Mouse (Mus musculus) thymus, postnatal 25 days (tissue): ENCODE measurements around the gene Dlg2.
A peak's percentile ranks its signal among the peaks of the same experiment; 100 is the strongest.

Source experiments
- DNase-seq: peaks from one replicate; pipeline ENCODE4 v3.0.0; 2022

Gene Dlg2

DNA sequence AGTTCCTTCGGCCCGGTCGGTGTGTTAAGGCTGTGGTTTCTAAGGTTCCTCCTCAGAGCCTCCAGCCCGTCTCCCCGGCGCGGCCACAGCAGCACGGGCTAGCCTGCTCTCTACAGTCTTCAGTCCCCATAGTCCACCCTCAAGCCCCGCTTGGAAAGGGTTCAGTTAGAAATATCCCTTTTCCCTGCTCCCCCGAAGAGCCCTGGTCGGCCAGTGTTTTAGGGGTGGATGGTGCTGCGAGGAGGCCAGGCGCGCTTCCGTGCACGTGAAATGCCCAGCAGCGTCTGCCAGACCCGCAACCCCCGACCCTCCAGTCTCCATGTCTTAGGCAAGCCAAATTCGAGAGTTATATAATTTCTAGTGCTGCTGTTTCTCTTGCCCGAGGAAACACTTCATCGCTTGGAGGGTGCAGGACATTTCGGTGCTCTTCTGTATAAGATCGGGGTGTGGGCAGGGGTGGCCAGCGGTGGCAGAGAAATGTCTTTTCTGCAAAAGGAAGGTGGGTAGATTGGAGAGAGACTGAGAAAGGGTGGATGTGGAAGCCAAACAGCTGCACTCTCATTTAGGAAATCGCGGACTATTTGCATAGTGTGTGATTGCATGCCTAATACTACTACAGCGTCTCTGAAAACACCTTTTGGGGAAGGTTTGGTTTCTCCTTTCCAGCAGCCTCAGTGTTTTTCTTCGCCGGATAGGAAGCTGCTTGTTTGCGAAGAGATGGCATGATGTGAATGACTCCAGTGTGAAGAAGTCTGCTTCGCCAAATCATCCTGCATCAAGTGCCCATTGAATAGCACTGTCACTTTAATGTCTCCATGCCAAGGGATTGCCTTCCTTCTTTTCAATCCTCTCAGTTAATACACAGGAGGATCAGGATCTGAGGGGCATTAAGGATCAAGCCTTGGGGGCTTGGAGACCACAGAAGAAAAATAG lies at the start of gene Dlg2:
Dlg2 (plus strand) TSS at position 360 of the 933 bp plus-strand sequence.
- no peak for DNase-seq

DNA sequence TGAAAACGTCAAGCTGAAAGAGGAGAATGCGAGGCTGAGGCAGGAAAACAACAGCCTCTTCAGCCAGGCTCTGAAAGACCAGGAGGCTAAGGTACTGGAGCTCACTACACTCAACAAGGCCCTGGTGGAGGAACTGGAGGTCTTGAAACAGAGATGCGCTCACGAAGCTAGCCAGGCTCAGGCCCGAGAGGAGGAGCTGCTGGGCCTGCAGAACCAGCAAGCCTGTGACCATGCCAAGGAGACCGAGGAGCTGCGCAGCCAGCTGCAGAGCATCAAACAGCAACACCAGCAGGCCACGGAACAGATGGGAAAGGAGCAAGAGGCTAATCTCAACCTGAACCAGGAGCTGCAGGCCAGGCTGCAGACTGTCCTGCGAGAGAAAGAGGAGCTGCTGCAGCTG lies 49.5 kb upstream of the Dlg2 start:
- DNase-seq = no peak

DNA sequence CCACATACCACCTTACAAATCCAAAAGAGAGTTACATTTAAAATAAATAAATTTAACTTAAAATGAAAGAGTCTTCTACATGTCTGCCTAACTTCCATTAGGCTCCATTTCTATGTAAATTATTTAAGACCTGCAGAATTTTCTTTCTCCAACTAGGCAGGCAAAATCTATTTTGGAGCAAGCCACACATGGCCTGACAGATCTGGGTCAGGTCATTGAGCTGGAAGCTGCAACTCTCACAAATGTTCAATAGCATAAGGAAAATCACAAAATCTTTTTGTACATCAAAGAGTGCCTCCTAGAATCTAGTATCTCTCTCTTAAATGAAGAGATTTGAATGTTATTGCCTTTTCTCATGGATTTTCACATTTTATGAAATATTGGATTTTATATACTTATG lies 44.3 kb upstream of the Dlg2 start:
- no peak for DNase-seq

DNA sequence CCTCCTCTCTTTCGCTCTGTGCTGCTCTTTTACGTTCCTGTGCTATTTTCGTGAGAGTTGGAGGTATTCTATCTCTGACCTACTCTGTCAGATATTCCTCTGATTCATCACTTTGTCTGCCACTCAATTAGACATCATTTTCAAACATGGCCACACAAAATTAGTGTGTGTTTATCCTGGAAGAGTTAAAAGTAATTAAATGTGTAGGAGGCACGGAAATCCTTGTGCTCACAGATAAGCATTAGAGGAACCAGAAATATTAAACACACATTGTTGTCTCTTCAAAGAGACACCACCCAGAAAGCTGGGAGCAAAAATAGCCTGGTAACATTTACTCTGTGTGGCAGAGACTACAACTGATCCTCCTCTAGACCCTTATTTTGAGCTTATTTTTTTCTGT lies 36.4 kb upstream of the Dlg2 start:
- no peak for DNase-seq

DNA sequence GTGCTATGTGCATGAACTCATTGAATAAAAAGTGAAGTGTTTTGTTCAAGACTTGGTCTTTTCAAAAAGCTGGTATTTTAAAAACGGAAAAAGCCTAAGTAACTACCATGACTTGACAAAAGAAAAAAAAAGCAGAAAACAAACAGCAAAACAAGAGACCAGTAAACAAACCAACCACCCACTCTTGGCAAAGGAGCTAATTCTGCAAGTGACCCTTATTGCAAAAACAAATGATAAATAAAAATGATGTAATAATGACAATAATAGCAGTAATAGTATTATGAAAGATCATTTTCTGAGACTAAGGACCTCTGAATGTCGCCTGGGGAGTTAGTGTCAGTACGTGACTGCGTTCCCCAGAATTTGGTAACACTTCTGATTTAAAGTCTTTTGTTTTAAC lies 34.4 kb upstream of the Dlg2 start:
- no peak for DNase-seq

DNA sequence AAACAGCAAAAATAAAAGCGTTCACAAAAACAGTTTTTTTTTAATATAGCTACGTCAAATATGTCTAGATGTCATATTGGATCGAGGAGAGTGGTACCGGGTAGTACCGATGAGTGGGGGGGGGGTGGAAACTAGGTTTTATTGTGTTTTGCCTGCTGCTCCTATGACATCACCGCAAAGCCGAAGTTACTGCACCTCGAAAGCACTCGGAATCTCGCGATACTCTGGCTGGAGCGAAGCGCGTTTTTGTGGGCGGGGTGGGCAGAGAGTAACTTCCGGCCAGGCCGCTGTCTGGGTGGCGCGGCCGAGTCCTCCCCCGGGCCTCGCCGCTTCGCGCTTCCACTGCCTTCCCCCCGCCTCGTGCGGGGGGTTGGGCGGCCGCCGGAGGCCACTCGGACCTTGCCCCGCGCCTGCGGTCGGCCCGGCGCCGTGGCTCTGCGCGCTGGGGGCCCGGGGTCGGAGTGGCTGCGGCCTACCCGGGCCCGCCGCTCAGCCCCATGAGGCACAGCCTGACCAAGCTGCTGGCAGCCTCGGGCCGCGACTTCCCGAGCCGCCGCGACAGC lies 33.9 kb upstream of the Dlg2 start, which contains the start of gene Crebzf:
Crebzf (plus strand) TSS at position 212 of the 563 bp plus-strand sequence.
- peak; percentile 95 for DNase-seq

DNA sequence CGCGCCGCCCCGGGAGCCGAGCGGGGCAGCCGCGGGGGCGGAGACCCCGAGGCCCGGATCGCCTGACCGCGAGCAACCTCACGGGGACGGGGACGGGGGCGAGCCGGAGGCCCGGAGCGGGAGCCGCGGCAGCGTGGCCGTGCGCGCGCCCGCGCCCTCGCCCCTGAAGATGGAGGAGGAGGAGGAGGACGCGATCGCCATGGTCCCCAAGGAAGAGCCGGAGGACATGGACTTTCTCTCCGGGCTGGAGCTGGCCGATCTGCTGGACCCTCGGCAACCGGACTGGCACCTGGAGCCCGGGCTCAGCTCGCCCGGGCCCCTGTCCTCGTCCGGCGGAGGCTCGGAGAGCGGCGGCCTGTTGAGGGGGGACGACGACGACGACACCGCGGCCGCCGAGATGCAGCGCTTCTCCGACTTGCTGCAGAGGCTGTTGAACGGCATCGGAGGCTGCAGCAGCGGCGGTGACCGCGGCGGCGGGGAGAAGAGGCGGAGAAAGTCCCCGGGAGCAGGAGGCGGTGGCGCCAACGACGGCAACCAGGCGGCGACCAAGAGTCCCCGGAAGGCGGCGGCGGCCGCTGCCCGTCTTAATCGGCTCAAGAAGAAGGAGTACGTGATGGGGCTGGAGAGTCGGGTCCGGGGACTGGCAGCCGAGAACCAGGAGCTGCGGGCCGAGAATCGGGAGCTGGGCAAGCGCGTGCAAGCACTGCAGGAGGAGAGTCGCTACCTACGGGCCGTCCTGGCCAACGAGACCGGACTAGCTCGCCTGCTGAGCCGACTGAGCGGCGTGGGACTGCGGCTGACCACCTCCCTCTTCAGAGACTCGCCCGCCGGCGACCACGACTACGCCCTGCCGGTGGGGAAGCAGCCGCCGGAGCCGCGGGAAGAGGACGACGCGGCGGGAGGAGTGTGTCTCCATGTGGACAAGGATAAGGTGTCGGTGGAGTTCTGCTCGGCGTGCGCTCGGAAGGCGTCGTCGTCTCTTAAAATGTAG lies 33.1 kb upstream of the Dlg2 start:
- DNase-seq = peak; percentile 71

DNA sequence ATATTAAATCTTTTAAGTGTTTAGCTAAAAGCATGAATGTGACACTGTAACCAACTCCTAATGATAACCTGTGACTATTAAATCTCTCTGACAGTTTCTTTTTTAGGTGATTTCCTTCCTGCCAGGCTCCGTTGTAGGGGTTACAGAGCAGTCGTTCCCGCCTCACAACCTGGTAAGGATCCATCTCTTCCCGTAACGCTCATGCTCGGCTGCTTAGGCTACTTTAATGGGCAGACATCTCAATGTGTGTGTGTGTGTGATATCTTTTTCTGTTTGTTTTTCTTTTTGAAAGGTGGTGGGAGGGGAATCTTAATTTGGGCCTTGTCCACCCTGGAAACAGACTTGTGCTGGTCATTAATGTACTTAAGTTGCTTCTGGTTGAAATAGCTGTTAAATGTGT lies 32.3 kb upstream of the Dlg2 start:
- no peak for DNase-seq

DNA sequence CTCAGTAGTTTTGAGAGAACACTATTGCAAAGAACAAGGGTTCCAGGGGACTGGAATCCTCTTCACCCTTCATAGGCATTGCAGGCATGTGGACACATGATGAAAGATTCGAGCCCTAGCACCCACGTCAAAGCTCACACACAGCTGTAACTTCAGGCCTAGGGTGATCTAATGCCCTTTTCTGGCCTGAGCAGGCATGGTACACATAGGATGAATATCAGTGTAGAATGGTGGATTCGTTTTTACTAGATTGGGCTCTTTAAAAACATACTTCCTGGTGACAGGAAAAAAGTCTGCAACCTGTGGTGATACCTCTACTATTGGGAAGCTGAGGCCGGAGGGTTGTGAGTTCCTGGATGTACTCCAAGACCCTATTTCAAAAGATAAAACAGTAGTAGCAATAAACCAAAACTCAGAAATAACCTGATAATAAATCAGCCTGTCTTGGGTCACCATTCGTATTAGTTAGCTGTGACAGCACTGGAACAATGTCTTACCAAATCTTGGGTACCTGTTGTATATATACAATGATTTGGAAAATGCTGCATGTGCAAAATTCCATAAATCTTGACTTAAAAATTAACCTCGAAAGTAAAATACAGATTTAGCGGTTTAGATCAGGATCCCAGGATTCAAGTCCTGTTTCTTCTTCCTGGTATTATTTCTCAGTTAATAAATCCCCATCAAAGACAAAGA lies 20.2 kb upstream of the Dlg2 start:
- DNase-seq = no peak

DNA sequence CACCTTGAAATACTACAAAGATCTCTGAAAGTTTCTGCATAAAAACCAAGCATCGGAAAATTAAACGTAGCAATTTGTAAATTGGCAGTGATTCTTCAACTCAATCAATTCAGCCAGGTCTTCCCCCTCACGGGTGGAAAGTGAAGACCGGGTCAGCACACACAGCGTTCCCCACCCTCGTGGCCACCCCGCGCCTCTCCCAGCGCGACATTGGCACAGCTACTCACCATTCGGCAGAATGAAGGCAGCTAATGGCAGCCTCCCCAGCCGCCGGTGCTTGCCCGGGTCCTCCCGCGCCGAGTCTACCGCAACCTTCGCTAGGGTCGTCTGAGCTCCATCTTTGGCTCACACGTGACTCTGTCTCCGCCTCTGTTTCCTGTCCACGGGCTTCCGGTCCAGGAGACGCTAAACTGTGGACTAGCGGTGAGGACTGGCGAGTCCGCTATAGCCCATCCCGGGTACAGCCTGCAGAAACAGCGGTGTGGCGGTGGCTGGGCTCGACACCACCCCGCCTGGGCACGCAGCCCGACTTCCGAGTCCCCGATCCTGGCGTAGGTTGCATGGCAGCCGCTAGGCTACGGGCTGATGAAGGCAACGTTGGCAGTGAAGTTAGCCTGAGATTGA lies 19.5 kb upstream of the Dlg2 start, which contains the start of gene Tmem126a:
Tmem126a (minus strand) TSS at position 385 of the 624 bp plus-strand sequence.
- DNase-seq = peak; percentile 68

DNA sequence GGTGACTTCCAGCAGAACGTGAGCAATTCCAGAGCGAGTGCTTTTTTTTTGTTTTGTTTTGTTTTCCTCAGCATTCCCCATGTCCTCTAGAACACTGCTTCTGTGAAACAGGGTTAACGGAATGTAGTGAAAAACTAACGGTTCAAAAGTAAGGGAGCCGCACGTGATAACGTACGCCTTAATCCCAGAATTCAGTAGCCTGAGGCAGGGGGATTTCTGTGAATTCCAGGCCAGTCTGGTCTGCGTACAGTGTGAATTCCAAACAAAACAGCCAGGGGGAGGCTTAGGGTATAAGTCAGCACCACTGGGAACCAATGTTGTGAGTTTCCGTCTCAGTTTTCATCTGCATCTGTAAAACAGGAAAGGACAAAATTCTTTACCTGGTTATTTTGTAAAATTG lies 19.0 kb upstream of the Dlg2 start:
- DNase-seq = no peak

DNA sequence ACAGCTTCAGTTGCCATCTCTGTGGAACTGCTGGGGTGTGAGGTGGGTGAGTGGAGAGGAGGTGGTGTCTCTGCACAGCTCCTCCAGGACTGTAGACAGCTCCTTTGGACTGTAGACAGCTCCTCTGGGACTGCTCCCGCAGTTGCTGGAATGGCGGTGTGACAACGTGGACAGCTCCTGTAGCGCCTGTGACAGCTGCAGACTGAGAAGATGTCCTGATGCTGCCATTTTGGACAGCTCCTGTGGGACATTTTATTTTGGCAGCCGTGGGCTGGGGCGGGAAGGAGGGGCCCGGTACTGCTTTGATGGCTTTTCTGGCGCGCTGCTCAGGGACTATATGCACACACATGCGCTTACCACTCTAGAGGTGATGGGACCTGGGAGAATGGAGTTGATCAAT lies 16.1 kb upstream of the Dlg2 start:
- DNase-seq = no peak

DNA sequence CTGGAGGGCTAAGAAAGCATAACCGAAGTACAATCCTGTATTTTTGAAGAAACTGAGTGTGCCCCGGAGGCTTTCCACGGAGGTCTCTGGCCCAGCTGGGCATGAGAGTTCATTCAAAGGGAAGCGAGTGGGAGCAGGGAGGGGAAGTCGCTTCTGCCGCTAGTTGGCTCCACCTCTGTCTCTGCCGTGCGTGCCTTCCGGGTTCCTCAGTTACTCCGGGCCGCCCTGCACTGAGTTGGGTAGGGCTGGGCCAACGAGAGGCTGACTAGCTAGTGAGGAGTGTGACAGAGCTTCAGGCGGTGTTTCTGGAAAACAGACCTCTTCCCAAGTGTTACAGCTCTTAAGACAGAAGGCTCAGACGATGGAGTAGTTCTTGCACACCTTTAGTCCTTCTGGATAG lies 15.5 kb upstream of the Dlg2 start:
- peak; percentile 60 for DNase-seq

DNA sequence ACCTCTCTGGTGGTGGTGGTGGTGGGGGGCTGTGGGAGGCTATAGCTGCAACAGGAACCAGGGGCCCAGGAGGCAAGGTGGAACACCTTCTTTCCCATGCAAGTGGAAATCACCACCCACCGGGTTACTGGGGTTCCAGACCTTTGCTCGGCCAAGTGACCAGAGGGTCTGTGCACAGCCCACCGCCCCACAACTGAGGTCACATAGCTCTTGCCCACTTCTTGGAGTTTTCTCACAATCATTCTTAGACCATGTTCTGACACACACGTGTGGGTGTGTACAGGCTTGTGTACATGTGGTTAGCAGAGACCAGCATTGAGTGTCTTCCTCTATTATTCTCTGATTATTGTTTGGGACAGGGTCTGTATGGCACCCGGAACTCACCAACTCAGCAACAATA lies 15.0 kb upstream of the Dlg2 start:
- DNase-seq = no peak

DNA sequence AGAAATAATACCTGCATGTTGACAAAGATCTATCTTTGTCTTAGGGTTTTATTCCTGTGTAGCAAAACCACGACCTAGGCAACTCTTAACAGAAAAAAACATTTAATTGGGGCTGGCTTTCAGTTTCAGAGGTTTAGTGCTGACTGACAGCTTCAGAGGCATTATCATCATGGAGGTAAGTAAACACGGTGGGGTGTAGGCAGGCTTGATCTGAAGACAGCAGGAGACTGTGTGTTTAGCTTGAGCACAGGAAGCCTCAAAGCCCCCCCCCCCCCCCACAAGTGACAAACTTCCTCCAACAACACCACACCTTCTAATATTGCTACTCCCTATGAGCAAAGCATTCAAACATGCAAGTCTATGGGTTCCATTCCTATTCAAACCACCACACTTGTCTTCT lies 3.0 kb upstream of the Dlg2 start:
- DNase-seq = no peak

DNA sequence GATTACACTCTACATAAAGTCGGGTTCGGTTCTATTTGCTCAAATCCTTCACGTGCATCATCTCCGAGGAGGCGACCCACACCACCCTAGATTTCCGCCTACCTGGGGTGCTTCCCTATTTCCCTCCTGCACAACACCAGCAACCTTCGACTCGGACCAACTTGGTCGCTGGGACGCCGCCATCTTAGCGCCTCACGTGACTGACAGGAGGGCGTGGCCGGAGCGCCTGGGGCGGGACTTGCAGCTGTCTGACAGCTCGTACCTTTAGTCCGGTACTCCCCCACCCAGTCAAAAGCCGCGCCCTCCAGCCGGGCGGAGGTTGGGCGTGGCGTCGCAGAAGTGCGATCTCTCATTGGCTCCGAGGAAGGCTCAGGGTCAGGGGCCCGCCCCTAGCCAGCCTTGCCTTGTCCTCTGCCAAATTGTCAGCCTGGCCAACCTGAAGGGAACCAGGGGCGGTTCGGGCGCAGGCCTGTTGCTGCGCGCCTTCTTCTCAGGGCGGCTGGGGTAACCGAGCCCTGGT lies 619 bp upstream of the Dlg2 start, which contains the start of gene Tmem126b:
Tmem126b (minus strand) TSS at position 209 of the 520 bp plus-strand sequence.
- DNase-seq = peak; percentile 99

DNA sequence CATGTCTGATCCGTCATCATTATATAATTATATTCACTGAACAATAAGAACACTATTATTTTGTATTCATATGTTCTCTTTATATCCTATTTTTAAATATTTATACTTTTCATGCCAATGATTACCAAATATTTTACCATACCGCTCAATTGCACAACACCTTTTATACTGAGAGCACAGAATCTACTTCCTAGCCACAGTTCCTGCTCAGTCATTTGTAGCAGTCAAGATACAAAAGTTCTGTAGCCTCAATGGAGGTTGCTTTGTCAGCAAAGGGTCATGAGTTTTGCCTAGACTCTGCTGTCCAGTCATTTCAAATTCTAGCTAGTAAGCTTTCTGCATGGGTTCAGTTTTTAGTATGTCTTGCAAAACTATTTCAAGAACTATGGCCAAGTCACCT lies 6.1 kb downstream of the Dlg2 start:
- DNase-seq = no peak

DNA sequence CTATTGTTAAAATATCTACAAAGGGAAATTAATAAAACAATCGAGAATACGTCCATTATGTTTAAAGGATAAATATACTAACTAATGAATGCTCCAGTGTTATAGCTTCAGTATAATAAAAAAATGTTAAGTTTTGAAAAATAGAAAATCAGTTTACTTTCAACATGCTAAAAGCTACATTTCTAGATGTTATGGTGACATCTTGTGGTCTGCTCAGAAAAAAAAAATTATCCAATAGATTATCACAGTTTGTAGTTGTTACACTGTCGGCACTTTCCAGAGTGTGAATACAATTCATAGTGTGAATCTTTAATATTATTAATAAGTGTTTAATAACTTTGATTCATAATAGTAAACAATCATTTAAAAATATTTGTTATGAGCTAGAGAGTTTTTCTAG lies 31.7 kb downstream of the Dlg2 start:
- DNase-seq = no peak

DNA sequence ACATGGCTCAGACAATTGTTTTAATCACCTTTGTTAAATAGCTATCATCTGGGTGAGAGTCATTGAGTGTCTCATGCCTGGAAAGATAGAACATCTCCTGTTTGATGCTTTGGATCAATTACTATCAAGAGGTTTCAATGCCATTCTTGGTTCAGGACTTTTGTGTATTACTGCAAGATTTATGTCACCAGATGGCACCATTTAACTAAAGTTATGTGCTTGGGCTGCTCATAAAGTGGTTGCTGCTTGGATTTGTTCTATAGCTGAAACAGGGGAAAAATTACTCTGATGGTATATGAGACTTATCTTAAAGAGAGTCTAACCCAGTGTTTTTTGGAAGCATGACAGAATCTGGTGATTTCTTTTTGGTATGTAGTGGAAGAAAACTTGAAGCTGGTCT lies 35.8 kb downstream of the Dlg2 start:
- DNase-seq = no peak

DNA sequence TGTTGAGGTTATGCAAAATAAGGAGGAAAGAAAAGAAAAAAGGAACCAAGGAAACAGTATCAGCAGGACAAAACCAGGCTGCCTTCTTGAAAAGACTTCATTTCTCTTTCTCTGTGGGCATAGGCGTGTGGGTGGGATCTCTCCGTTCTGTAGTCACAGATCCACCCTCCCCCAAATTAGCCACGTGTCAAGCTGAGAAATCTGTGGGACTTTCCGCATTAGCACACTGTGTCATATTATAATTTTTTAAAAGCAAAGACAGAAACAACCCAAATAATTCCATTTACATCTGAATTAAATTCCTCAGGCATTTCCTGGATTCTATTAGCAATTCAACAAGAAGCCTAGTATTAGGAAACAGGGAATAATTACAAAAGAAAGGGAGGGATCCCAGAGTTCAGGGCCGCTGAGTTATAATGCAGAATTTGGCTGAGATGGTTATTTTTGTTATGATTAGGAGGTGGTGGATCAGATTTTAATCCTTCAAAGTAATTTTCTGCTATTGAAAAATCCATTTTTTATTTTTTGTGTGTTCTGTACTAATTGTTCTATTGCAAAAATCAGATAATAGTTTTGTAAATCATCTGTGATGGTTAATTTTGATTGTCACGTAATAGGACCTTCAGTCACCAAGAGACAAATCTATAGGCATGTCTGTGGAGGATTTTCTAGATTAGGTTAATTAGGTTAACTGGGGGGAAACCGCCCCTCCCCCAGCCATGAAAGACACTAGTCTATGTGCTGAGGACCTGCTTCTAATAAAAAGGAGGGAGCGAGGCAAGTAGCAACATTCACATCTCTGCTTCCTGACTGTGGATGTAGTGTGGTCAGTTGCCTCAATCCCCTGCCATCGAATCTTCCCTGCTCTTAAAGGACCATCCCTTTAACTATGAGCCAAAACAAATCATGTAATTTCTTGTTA lies 63.3 kb downstream of the Dlg2 start:
- DNase-seq = no peak
